Mouse (Mus musculus) ES-E14 (cell line): ENCODE results near the gene Tmem255a.

ENCODE experiments used
- CHD2 ChIP-seq: IDR thresholded peaks from 2 replicates; pipeline ENCODE4 v1.6.1; 2014; ENCODE audit warnings: mild to moderate bottlenecking, low read depth, low read length, inconsistent platforms
- HCFC1 ChIP-seq: IDR thresholded peaks from 2 replicates; pipeline ENCODE4 v1.6.1; 2012; ENCODE audit warnings: low read length, inconsistent platforms, borderline replicate concordance; ENCODE audit not compliant: insufficient read depth
- MAFK ChIP-seq: IDR thresholded peaks from 2 replicates; pipeline ENCODE4 v1.6.1; 2014; ENCODE audit warnings: mild to moderate bottlenecking, low read depth, low read length, inconsistent platforms; ENCODE audit not compliant: insufficient read depth
- ZNF384 ChIP-seq: IDR thresholded peaks from 2 replicates; pipeline ENCODE4 v1.6.1; 2012; ENCODE audit warnings: low read depth, low read length, inconsistent platforms

DNA sequence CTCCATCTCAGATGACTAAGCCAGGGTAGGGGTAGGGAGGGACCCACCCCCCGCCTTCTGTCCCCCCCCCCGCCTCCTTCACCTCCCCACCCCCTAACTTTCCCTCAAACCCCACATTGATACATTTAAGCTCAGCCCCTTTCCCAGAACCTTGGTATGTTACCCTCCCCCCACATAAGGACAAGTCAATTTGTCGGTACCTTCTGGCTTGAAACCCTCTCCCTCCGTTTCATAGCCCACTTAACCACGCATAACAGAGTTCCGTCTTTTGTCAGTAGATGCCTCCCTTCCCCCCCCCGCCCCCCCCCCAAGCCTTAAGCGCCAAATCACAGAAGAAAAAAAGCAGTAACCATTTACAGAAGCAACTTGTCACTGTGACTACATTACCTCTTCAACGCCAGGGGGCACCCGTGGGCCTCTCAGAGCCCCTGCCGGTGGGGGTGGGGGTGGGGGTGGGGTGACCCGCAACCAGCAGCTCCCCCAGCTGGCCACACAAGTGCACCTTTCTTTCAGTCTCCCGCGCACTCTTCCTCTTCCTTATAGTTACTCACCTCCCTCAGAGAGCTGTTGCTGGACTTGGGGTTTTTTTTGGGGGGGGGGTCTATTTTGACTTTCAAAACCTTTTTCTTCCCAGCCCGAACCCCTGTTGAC lies 70.5 kb downstream of the Tmem255a start:
- TF ChIP-seq MAFK (no peak), ZNF384 (no peak), CHD2 (no peak), HCFC1 (no peak)
